Mouse (Mus musculus) c-Kit-positive CD71-negative TER-119-negative erythroid progenitor cells, embryonic 14.5 days (primary cell): ENCODE results near the gene Zfp13.
"Not testable (repeated sequence)": the region's sequence is repeated elsewhere in the genome, so short reads cannot be mapped to it uniquely, and the experiment has no call there.

Experiments
- DNase-seq: peaks from one replicate; pipeline ENCODE4 v3.0.0-alpha.2; 2013; ENCODE audit warnings: low read depth

The Zfp13 gene

DNA sequence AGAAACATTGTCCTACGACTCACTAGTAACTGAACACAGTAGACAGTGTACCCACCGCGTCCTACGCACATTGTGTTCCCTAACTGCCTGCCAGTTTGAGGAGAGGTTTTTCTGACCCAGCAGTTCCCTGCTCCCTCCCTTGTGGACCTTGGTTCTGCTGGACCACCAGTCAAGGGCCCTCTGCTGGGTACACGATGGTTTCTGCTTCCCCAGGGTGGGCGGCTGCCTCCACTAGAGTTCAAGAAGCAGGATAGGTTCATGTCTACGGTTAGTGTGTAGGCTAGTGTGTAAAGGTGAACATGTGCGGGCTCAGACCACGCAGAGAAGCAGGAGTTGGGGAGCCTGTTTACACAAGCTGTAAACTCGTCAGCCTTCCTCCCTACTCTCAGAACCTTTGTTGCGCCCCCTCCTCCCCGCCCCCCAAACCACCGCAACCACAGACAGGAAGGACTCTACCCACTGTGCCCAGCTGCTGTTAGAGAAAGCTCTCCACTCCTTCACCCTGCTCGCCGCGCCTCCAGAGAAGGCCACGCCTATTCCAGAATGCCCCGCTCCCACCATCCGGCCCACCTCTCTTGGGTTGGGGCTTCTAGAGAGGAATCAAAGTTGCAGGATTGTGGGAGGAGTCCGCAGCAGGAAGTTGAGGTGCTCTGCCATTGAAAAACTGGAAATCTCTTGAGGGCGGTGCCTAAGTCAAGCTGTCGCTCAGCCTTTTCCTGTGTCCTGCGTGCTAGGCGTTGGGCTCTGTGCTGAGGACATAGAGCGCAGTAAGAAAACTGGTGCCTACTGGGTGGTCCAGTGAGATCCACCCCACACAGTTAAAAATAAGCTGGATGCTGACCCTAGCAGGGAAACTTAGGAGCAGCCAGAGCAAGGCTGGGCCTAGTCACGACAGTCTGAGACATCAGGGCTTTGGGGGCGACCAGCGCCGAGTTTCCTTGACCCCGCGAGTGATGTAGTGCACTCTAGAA lies at the start of gene Zfp13:
TSS of gene Zfp13 (minus strand) at position 906 of the 971 bp plus-strand sequence.
- DNase-seq = peak; percentile 89

DNA sequence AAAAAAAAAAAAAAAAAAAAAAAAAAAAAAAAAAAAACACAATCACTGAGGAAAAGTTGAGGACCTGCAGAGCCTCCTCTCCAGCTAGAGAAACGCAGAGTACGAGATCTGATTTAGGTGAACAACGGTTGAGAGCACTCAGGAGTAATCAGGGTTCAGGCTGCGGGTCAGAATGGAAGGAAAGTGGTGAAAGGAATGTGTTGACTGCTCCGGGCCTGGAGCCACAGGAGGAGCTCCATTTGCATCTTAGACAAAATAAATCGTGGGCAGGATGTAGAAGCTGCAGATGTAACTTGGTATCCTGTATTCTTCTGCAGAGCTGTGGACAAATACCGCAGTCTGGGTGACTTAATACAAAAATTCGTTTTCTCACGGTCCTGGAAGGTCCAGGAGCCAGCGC lies 46.6 kb upstream of the Zfp13 start:
- DNase-seq = no peak

- no peak for DNase-seq
Observed at GRCm38 (mm10) chr17:23644613-23645495, 45.6 kb upstream of the Zfp13 start, which contains the start of gene Mmp25. TSS of gene Mmp25 (minus strand) at chr17:23645277.

DNA sequence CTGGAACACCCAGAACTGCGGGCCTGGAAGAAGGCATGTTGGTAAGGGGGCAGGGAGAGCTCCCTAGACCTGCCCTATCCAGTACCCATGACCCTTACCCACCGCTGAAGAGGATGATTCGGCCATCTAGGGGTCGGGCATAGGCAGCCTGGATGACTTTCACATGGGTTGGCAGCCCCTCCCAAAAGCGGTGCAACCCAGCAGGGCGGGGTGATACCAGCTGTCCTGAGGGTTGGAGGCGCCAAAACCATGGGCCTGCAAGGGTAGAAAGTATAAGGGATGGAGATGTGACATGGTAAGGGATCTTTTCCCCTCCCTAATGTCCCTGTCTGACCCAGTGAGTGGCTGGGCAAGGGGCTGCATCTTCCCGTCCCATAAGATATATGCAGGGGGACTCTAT lies 32.0 kb upstream of the Zfp13 start:
- DNase-seq = no peak

GRCm38 (mm10) chr17:23630195-23631020 lies 31.1 kb upstream of the Zfp13 start:
- DNase-seq = peak; percentile 52

- DNase-seq = no peak
Observed at GRCm38 (mm10) chr17:23627813-23628212, 28.5 kb upstream of the Zfp13 start.

- DNase-seq = no peak
Observed at GRCm38 (mm10) chr17:23620351-23620750, 21.1 kb upstream of the Zfp13 start.

- DNase-seq = no peak
Observed at GRCm38 (mm10) chr17:23617087-23617486, 17.8 kb upstream of the Zfp13 start.

GRCm38 (mm10) chr17:23610361-23610800 lies 11.1 kb upstream of the Zfp13 start:
- DNase-seq = peak; percentile 47

- DNase-seq = no peak
Observed at GRCm38 (mm10) chr17:23609612-23610011, 10.3 kb upstream of the Zfp13 start.

DNA sequence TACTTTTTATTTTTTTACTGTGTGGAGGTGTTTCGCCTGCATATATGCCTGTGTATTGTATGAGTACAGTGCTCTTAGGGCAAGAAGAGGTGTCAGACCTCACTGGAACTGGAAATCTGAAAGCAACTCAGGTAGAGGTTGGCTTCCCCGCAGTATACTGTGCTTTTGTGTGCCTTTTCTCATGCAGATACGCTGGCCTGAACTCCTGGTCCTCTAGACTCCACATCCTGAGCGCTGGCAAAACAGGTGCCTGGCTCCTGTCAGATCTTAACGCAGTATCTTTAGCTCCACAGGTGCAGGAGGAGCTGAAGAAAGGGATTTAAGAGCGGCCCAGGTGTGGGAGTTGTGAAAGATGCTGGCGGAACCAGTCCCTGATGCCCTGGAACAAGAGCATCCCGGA lies 5.9 kb upstream of the Zfp13 start:
- DNase-seq = no peak

GRCm38 (mm10) chr17:23604394-23604793 lies 5.1 kb upstream of the Zfp13 start:
- no peak for DNase-seq

DNA sequence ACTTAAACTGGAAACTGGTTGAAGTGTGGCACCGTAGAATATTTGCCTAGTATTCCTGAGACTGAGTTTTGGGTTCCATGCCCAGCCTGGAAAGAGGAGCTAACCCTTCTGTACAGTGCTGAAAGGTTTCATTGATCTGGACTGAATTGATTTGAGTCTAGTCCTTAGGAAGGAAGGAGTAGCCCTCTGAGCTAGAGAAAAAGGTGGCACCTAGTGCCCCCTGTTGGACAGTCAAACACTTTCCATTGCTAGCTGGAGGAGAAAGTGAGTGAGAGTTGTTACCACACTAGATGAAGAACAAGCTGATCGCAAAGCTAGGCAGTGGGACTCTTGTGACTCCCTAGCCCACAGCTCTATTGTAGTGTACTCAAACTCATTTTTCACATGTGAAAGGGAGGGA lies 4.3 kb upstream of the Zfp13 start:
- no peak for DNase-seq

GRCm38 (mm10) chr17:23603077-23603476 lies 3.8 kb upstream of the Zfp13 start:
- no peak for DNase-seq

- DNase-seq = no peak
Observed at GRCm38 (mm10) chr17:23601836-23602585, 2.7 kb upstream of the Zfp13 start.

GRCm38 (mm10) chr17:23600641-23601622 lies 1.6 kb upstream of the Zfp13 start, which contains the start of gene Zscan10:
TSS of gene Zscan10 (plus strand) at chr17:23600856.
- no peak for DNase-seq

DNA sequence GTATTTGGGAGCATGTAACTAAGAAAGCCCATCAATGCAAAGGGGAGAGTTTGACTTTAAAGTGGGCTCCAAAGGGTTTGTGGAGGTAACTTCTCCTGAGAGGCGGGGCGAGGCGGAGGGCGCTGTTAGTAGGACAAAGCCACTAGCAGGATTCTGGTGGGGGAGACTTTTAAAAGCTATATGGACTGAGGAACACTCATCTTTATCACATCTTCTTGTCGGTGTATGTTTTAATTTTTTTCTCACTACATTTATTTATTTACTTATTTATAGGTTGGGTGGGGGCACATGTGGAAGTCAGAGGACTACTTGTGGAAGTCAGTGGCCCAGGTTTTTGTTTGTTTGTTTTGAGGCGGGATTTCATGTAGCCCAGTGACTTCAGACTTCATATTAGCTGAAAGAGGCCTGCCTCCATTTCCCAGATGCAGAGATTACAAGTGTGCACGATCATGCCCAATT lies 347 bp upstream of the Zfp13 start:
- no peak for DNase-seq

DNA sequence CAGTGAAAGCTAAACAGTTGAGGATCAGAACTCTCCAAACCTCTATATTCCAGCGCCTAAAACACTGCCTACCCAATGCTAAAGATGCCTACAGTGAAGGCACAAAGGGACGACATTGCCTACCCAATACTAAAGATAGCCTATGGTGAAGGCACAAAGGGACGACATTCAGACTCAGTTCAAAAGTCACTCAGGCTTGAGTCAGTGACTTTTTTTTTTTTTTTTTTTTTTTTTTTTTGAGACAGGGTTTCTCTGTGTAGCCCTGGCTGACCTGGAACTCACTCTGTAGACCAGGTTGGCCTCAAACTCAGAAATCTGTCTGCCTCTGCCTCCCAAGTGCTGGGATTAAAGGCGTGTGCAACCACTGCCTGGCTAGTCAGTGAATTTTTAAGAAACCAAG lies 4.1 kb downstream of the Zfp13 start:
- not testable (repeated sequence) for DNase-seq

- no peak for DNase-seq
Observed at GRCm38 (mm10) chr17:23592926-23593300, 6.4 kb downstream of the Zfp13 start.
